Mouse (Mus musculus) MEL (cell line): ENCODE data around the gene 2210011C24Rik. TPM values are rescaled to one million over a fixed set of nuclear protein-coding genes. Genes with fewer than 3 reads are reported as not detected.

ENCODE experiments used
- DNase-seq: peaks from one replicate; pipeline ENCODE4 v3.0.0; 2011; ENCODE audit warnings: low read depth, low spot score
- H3K27ac ChIP-seq: 2 replicates; pipeline ENCODE4 v1.5.1; 2012; ENCODE audit warnings: low read depth, mild to moderate bottlenecking, control low read depth, low read length, moderate library complexity; ENCODE audit not compliant: control insufficient read depth
- H3K27me3 ChIP-seq, 2 experiments: fragments of 150-350 bp in 1 of 2; sonication (generic) in 1 of 2; 2 replicates each; pipeline ENCODE4 v1.6.1; 2012; ENCODE audit warnings: low read length in 2 of 2, mild to moderate bottlenecking in 2 of 2, improper control_type of control experiment in 1 of 2, moderate library complexity in 1 of 2; ENCODE audit not compliant: insufficient read depth in 2 of 2, control insufficient read depth in 1 of 2
- H3K36me3 ChIP-seq, 2 experiments: 2 replicates each; pipeline ENCODE4 v1.6.1; 2012 to 2014; ENCODE audit warnings: low read length in 2 of 2, improper control_type of control experiment in 1 of 2, inconsistent platforms in 1 of 2, mild to moderate bottlenecking in 1 of 2; ENCODE audit not compliant: insufficient read depth in 2 of 2, control insufficient read depth in 1 of 2
- H3K4me1 ChIP-seq, 2 experiments: fragments of 150-350 bp in 1 of 2; sonication (generic) in 1 of 2; 2 replicates each; pipeline ENCODE4 v1.6.1; 2012; ENCODE audit warnings: low read length in 2 of 2, improper control_type of control experiment in 1 of 2, mild to moderate bottlenecking in 1 of 2; ENCODE audit not compliant: insufficient read depth in 2 of 2, control insufficient read depth in 1 of 2
- H3K4me3 ChIP-seq, 2 experiments: fragments of 150-350 bp in 1 of 2; sonication (generic) in 1 of 2; 2 replicates each; pipeline ENCODE4 v1.5.1; 2012; ENCODE audit warnings: low read depth in 2 of 2, low read length in 2 of 2, mild to moderate bottlenecking in 2 of 2, moderate library complexity in 2 of 2, control low read depth in 1 of 2, improper control_type of control experiment in 1 of 2; ENCODE audit not compliant: control insufficient read depth in 1 of 2, insufficient read depth in 1 of 2
- H3K79me2 ChIP-seq: 2 replicates; pipeline ENCODE4 v1.6.1; 2012; ENCODE audit warnings: mild to moderate bottlenecking, low read length, moderate library complexity; ENCODE audit not compliant: control insufficient read depth, poor library complexity, insufficient read depth
- H3K9ac ChIP-seq: 2 replicates; pipeline ENCODE4 v1.6.1; 2012; ENCODE audit warnings: low read depth, mild to moderate bottlenecking, control low read depth, low read length, moderate library complexity; ENCODE audit not compliant: control insufficient read depth, poor library complexity, severe bottlenecking
- H3K9me3 ChIP-seq: fragments of 150-350 bp; sonication (generic); replicated peaks from 2 replicates; pipeline ENCODE4 v1.6.1; 2012; ENCODE audit warnings: mild to moderate bottlenecking, low read length, improper control_type of control experiment, moderate library complexity; ENCODE audit not compliant: insufficient read depth
- CHD1 ChIP-seq: IDR thresholded peaks from 2 replicates; pipeline ENCODE4 v1.6.1; 2012; ENCODE audit warnings: low read depth, mild to moderate bottlenecking, inconsistent platforms, low read length, improper control_type of control experiment
- CTCF ChIP-seq, 3 experiments: IDR thresholded peaks in 2 of 3; conservative IDR thresholded peaks in 1 of 3; 2 replicates each; pipeline ENCODE4 v1.5.1; 2011 to 2012; ENCODE audit warnings: low read length in 3 of 3, low read depth in 2 of 3, mild to moderate bottlenecking in 2 of 3, improper control_type of control experiment in 1 of 3, inconsistent platforms in 1 of 3, mixed read lengths in 1 of 3, moderate library complexity in 1 of 3; ENCODE audit not compliant: control insufficient read depth in 1 of 3, insufficient read depth in 1 of 3, poor library complexity in 1 of 3, severe bottlenecking in 1 of 3
- E2F4 ChIP-seq: IDR thresholded peaks from 2 replicates; pipeline ENCODE4 v1.6.1; 2011; ENCODE audit warnings: low read depth, low read length, improper control_type of control experiment, borderline replicate concordance
- EP300 ChIP-seq, 2 experiments: IDR thresholded peaks; 2 replicates each; pipeline ENCODE4 v1.6.1; 2011; ENCODE audit warnings: improper control_type of control experiment in 2 of 2, low read length in 2 of 2, low read depth in 1 of 2, mild to moderate bottlenecking in 1 of 2
- GATA1 ChIP-seq: IDR thresholded peaks from 2 replicates; pipeline ENCODE4 v1.6.1; 2011; ENCODE audit warnings: low read depth, low read length, improper control_type of control experiment
- HCFC1 ChIP-seq: IDR thresholded peaks from 2 replicates; pipeline ENCODE4 v1.6.1; 2012; ENCODE audit warnings: low read depth, mild to moderate bottlenecking, inconsistent platforms, low read length, improper control_type of control experiment, moderate library complexity
- KAT2A ChIP-seq: conservative IDR thresholded peaks from 2 replicates; pipeline ENCODE4 v1.6.1; 2012; ENCODE audit warnings: low read depth, low read length, improper control_type of control experiment, inconsistent platforms
- MXI1 ChIP-seq: IDR thresholded peaks from 2 replicates; pipeline ENCODE4 v1.6.1; 2011; ENCODE audit warnings: mild to moderate bottlenecking, low read depth, low read length, improper control_type of control experiment
- MYC ChIP-seq: IDR thresholded peaks from 2 replicates; pipeline ENCODE4 v1.6.1; 2011; ENCODE audit warnings: low read depth, mild to moderate bottlenecking, low read length, improper control_type of control experiment, moderate library complexity
- NELFE ChIP-seq: IDR thresholded peaks from 2 replicates; pipeline ENCODE4 v1.6.1; 2011; ENCODE audit warnings: low read depth, low read length, improper control_type of control experiment
- POLR2A ChIP-seq, 2 experiments: IDR thresholded peaks; 2 replicates each; pipeline ENCODE4 v1.6.1; 2011 to 2012; ENCODE audit warnings: low read length in 2 of 2, mild to moderate bottlenecking in 2 of 2, control low read depth in 1 of 2, improper control_type of control experiment in 1 of 2, low read depth in 1 of 2, moderate library complexity in 1 of 2; ENCODE audit not compliant: control insufficient read depth in 1 of 2, insufficient read depth in 1 of 2, poor library complexity in 1 of 2
- POLR2AphosphoS2 ChIP-seq: IDR thresholded peaks from 2 replicates; pipeline ENCODE4 v1.6.1; 2011; ENCODE audit warnings: low read length, improper control_type of control experiment
- POLR2AphosphoS5 ChIP-seq: IDR thresholded peaks from 2 replicates; pipeline ENCODE4 v1.6.1; 2012; ENCODE audit warnings: low read depth, borderline replicate concordance, mild to moderate bottlenecking, inconsistent platforms, low read length, moderate library complexity, mixed read lengths
- RAD21 ChIP-seq: IDR thresholded peaks from 2 replicates; pipeline ENCODE4 v1.6.1; 2011; ENCODE audit warnings: mild to moderate bottlenecking, low read depth, low read length, improper control_type of control experiment
- RCOR1 ChIP-seq: IDR thresholded peaks from 2 replicates; pipeline ENCODE4 v1.6.1; 2012; ENCODE audit warnings: low read depth, mild to moderate bottlenecking, inconsistent platforms, low read length, improper control_type of control experiment
- SIN3A ChIP-seq: IDR thresholded peaks from 2 replicates; pipeline ENCODE4 v1.6.1; 2012; ENCODE audit warnings: low read length, improper control_type of control experiment, inconsistent platforms
- SMC3 ChIP-seq: IDR thresholded peaks from 2 replicates; pipeline ENCODE4 v1.6.1; 2011; ENCODE audit warnings: low read depth, low read length, improper control_type of control experiment
- TAL1 ChIP-seq: IDR thresholded peaks from 2 replicates; pipeline ENCODE4 v1.6.1; 2012; ENCODE audit warnings: mild to moderate bottlenecking, inconsistent platforms, low read length, moderate library complexity, mixed read lengths
- TCF12 ChIP-seq: IDR thresholded peaks from 2 replicates; pipeline ENCODE4 v1.6.1; 2014; ENCODE audit warnings: low read depth, mild to moderate bottlenecking, inconsistent platforms, low read length, improper control_type of control experiment, moderate library complexity
- UBTF ChIP-seq: IDR thresholded peaks from 2 replicates; pipeline ENCODE4 v1.6.1; 2012; ENCODE audit warnings: low read depth, mild to moderate bottlenecking, inconsistent platforms, low read length, improper control_type of control experiment, moderate library complexity, borderline replicate concordance; ENCODE audit not compliant: insufficient read depth
- USF1 ChIP-seq: IDR thresholded peaks from 2 replicates; pipeline ENCODE4 v1.6.1; 2014; ENCODE audit warnings: low read depth, mild to moderate bottlenecking, inconsistent platforms, low read length, improper control_type of control experiment, moderate library complexity
- ZC3H11A ChIP-seq: IDR thresholded peaks from 2 replicates; pipeline ENCODE4 v1.6.1; 2012; ENCODE audit warnings: low read depth, mild to moderate bottlenecking, inconsistent platforms, low read length, improper control_type of control experiment
- ZKSCAN1 ChIP-seq: IDR thresholded peaks from 2 replicates; pipeline ENCODE4 v1.6.1; 2012; ENCODE audit warnings: low read depth, mild to moderate bottlenecking, inconsistent platforms, low read length, improper control_type of control experiment, moderate library complexity
- ZMIZ1 ChIP-seq: IDR thresholded peaks from 2 replicates; pipeline ENCODE4 v1.6.1; 2012; ENCODE audit warnings: low read depth, mild to moderate bottlenecking, inconsistent platforms, low read length, improper control_type of control experiment, moderate library complexity
- polyA plus RNA-seq, 2 experiments: library from polyadenylated mRNA; stranded (reverse) in 1 of 2; unstranded in 1 of 2; fragments of >175 nt in 1 of 2; fragments of >200 nt in 1 of 2; gene quantifications; 2 replicates each; pipeline versions ENCODE4 v1.2.1 to v1.2.4; 2012; ENCODE audit warnings: low replicate concordance in 2 of 2, low read depth in 1 of 2; ENCODE audit not compliant: insufficient read length in 2 of 2, insufficient read depth in 1 of 2, missing spikeins in 1 of 2
- total RNA-seq: library from RNA; depleted of rRNA; stranded (reverse); fragments of 300-350 nt; gene quantifications from 2 replicates; pipeline ENCODE4 v1.2.3, GENCODE M21; 2012

The 2210011C24Rik gene
- total and polyA plus RNA-seq, 3 experiments, result not detected

- Histone ChIP-seq H3K4me1 (peaks cover 2 to 8% of the 10 kb centered on the region in 2 experiments; a peak in 1 of 4 replicates), H3K9ac (no peak overlapping the region)
- TF ChIP-seq SIN3A (no peak), ZMIZ1 (no peak), CTCF (IDR thresholded peaks at IDR 0.05 in 2 of 3, conservative IDR thresholded peaks at IDR 0.05 in 1 of 3; ENCODE audit: control insufficient read depth in 1 of 3, insufficient read depth in 1 of 3, low read depth in 2 of 3, low read length in 3 of 3, poor library complexity in 1 of 3, severe bottlenecking in 1 of 3) (peak in 2 of 3 experiments; percentile 31 to 37; a peak in 3 of 6 replicates), TCF12 (no peak), USF1 (no peak), E2F4 (no peak), KAT2A (no peak), POLR2A (IDR thresholded peaks at IDR 0.05; ENCODE audit: control insufficient read depth in 1 of 2, insufficient read depth in 1 of 2, low read depth in 1 of 2, low read length in 2 of 2, poor library complexity in 1 of 2) (no peak), EP300 (IDR thresholded peaks at IDR 0.05; ENCODE audit: low read depth in 1 of 2, low read length in 2 of 2) (no peak), SMC3 (peak; percentile 27), MYC (no peak), RAD21 (peak; percentile 26), HCFC1 (no peak), POLR2AphosphoS5 (no peak), RCOR1 (no peak), POLR2AphosphoS2 (no peak)
- TF ChIP-seq, all 39 proteins: peak for 3
- Histone ChIP-seq H3K79me2 (no peaks in the 10 kb centered on the region), H3K9me3 (no peaks in the 10 kb centered on the region), H3K27ac (no peak overlapping the region), H3K4me3 (no peak overlapping the region), H3K36me3 (no peaks in the 10 kb centered on the region), H3K27me3 (no peaks in the 10 kb centered on the region)
- no peak for DNase-seq
Measured at GRCm38 (mm10) chr8:84015833-84016232, 3.9 kb upstream of the 2210011C24Rik start.

GRCm38 (mm10) chr8:84012499-84013165 lies 661 bp upstream of the 2210011C24Rik start:
- TF ChIP-seq TAL1 (no peak), MYC (no peak), MXI1 (no peak), ZKSCAN1 (no peak), POLR2AphosphoS5 (no peak), ZMIZ1 (no peak), SIN3A (no peak), HCFC1 (no peak), UBTF (no peak), NELFE (no peak), EP300 (IDR thresholded peaks at IDR 0.05; ENCODE audit: low read depth in 1 of 2, low read length in 2 of 2) (no peak), GATA1 (no peak), USF1 (no peak), CHD1 (no peak), TCF12 (no peak), ZC3H11A (no peak)
- TF ChIP-seq, all 39 proteins: peak for 0
- Histone ChIP-seq H3K36me3 (no peaks in the 10 kb centered on the region), H3K9ac (no peak overlapping the region), H3K79me2 (no peaks in the 10 kb centered on the region), H3K27me3 (no peaks in the 10 kb centered on the region), H3K4me1 (no peaks in the 10 kb centered on the region), H3K27ac (no peak overlapping the region), H3K4me3 (no peak overlapping the region), H3K9me3 (no peaks in the 10 kb centered on the region)
- DNase-seq, result no peak
